ENCODE assay signal across 8 mouse cellular contexts in the genomic region with DNA sequence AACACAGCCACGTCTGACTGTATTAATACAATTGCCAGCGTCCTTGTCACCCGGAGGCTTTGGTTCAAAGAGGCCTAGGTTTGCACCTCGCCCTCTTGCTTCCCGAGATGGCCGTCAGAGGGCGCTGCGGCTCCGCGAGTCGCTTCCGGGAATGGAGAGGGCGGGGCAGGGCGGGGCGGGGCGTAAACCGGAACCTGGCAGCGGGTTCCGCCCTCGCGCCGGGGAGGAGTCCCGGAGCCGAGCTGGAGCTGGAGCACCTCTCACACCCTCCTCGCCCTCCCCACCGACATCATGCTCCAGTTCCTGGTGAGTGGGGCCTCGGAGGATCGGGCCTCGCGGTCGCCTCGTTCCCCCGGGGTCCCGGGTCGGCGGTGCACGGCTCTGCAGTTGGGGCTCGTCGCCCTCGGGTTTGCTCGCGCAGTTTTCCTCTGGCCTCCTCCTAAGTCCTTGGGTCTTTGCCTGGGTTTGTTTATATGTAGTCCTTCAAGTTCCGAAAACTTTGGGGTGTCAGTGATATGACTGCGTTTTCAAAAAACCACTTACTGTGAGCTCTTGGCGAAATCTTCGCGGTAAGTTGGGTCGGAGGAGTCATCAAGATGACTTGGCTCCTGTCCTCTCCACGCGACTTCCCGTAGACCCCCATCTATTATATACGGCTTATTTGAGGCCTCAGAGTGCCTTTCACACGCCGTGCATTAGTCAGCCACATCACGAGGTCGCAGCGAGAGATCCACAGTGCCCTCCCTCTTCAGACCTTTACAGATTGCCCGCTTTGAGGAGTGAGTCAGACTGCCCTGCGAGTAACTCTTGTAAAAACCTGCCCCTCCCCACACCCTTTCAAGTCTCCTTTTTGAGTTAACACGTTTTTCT. TPM values are rescaled to one million over a fixed set of nuclear protein-coding genes. Genes with fewer than 3 reads are reported as not detected.
DNase-seq lines count a peak whose midpoint lies in the region; ATAC-seq and TF ChIP-seq lines count a peak whose summit lies in the region.

No protein-coding gene starts in this region.

- peak overlapping the region; percentile 80 for H3K4me3 ChIP-seq in bone marrow macrophage, adult 2 months (ENCODE audit: insufficient read depth, low read length)
- peak overlapping the region; percentile 83 for H3K4me3 ChIP-seq in embryonic fibroblast, embryonic 13.5 days (ENCODE audit: insufficient read depth, low read length)
- H3K4me3 ChIP-seq in heart, embryonic 10.5 days = peak overlapping the region; percentile 90
- H3K4me3 ChIP-seq in kidney, embryonic 15.5 days (replicated peaks) = peak overlapping the region; percentile 73
- H3K4me3 ChIP-seq in liver, embryonic 11.5 days (ENCODE audit: low read depth, low read length) = peak overlapping the region; percentile 83
- H3K4me3 ChIP-seq in stomach, embryonic 14.5 days (ENCODE audit: low read depth, low read length) = peak overlapping the region; percentile 77

- peak overlapping the region; percentile 66 for H3K9ac ChIP-seq in kidney, embryonic 15.5 days
- H3K9ac ChIP-seq in liver, embryonic 11.5 days (ENCODE audit: low read depth, low read length) = peak overlapping the region; percentile 93
- H3K9ac ChIP-seq in stomach, embryonic 14.5 days (replicated peaks; ENCODE audit: low read depth, low read length) = peak overlapping the region; percentile 67

- peak overlapping the region; percentile 84 for H3K27ac ChIP-seq in bone marrow macrophage, adult 2 months (ENCODE audit: insufficient read depth, low read depth, low read length)
- H3K27ac ChIP-seq in embryonic fibroblast, embryonic 13.5 days (ENCODE audit: insufficient read depth, low read length) = peak overlapping the region; percentile 91
- H3K27ac ChIP-seq in heart, embryonic 10.5 days = peak overlapping the region; percentile 98
- H3K27ac ChIP-seq in kidney, embryonic 15.5 days = peak overlapping the region; percentile 80
- peak overlapping the region; percentile 96 for H3K27ac ChIP-seq in liver, embryonic 11.5 days (ENCODE audit: low read depth, low read length)
- peak overlapping the region; percentile 91 for H3K27ac ChIP-seq in stomach, embryonic 14.5 days (ENCODE audit: low read length)

- peak overlapping the region; percentile 65 for H3K4me2 ChIP-seq in kidney, embryonic 15.5 days
- peak overlapping the region; percentile 82 for H3K4me2 ChIP-seq in liver, embryonic 11.5 days
- H3K4me2 ChIP-seq in stomach, embryonic 14.5 days (replicated peaks; ENCODE audit: low read depth, low read length) = peak overlapping the region; percentile 66

- TF ChIP-seq CTCF in bone marrow macrophage, adult 2 months (IDR thresholded peaks at IDR 0.05; ENCODE audit: low read depth, low read length) = peak; percentile 65
- peak; percentile 64 for TF ChIP-seq CTCF in embryonic fibroblast, embryonic 13.5 days (IDR thresholded peaks at IDR 0.05; ENCODE audit: borderline replicate concordance, insufficient read depth, low read length)

- ATAC-seq in kidney, embryonic 15.5 days (replicated peaks; ENCODE audit: low FRiP score) = peak; percentile 93
- peak; percentile 80 for ATAC-seq in liver, embryonic 11.5 days (replicated peaks; ENCODE audit: low FRiP score)
- peak; percentile 88 for ATAC-seq in stomach, embryonic 14.5 days (ENCODE audit: insufficient number of reproducible peaks, insufficient read depth, low FRiP score, low read depth)

- TF ChIP-seq POLR2A in bone marrow macrophage, adult 2 months (IDR thresholded peaks at IDR 0.05; ENCODE audit: borderline replicate concordance, low read depth, low read length) = no peak; the same call in 1 of the 2 replicates
- peak; percentile 96 for TF ChIP-seq POLR2A in embryonic fibroblast, embryonic 13.5 days (IDR thresholded peaks at IDR 0.05; ENCODE audit: low read depth, low read length)

- under 1% methylated on average over 59 of the region's 60 CpGs for WGBS in heart, embryonic 10.5 days
- WGBS in kidney, embryonic 15.5 days = under 1% methylated on average over 60 of the region's 60 CpGs
- under 1% methylated on average over 60 of the region's 60 CpGs for WGBS in liver, embryonic 11.5 days
- under 1% methylated on average over 60 of the region's 60 CpGs for WGBS in stomach, embryonic 14.5 days

- peak; percentile 90 to 91 for DNase-seq in B cell, adult 2 months
- peak; percentile 96 for DNase-seq in heart, embryonic 10.5 days (ENCODE audit: low spot score)
- DNase-seq in liver, embryonic 11.5 days (ENCODE audit: low spot score) = peak; percentile 93
- peak; percentile 96 for DNase-seq in naive thymus-derived CD4-positive, alpha-beta T cell, adult 2 months (ENCODE audit: low read depth)

- no peaks in the 10 kb centered on the region for H3K9me3 ChIP-seq in heart, embryonic 10.5 days
- no peaks in the 10 kb centered on the region for H3K9me3 ChIP-seq in kidney, embryonic 15.5 days (replicated peaks)
- H3K9me3 ChIP-seq in liver, embryonic 11.5 days (ENCODE audit: control insufficient read depth, low read length) = no peaks in the 10 kb centered on the region
- H3K9me3 ChIP-seq in stomach, embryonic 14.5 days (ENCODE audit: control insufficient read depth, low read depth, low read length) = no peaks in the 10 kb centered on the region

- no peaks in the 10 kb centered on the region for H3K27me3 ChIP-seq in heart, embryonic 10.5 days (ENCODE audit: insufficient read depth, poor library complexity, severe bottlenecking)
- H3K27me3 ChIP-seq in kidney, embryonic 15.5 days = no peaks in the 10 kb centered on the region
- no peaks in the 10 kb centered on the region for H3K27me3 ChIP-seq in liver, embryonic 11.5 days (replicated peaks; ENCODE audit: control insufficient read depth, insufficient read depth, low read length)
- H3K27me3 ChIP-seq in stomach, embryonic 14.5 days (ENCODE audit: control insufficient read depth, insufficient read depth, low read length) = no peaks in the 10 kb centered on the region

- H3K4me1 ChIP-seq in bone marrow macrophage, adult 2 months (ENCODE audit: control insufficient read depth, insufficient read depth, low read length) = peaks cover 31% of the 10 kb centered on the region
- peaks cover 12% of the 10 kb centered on the region for H3K4me1 ChIP-seq in embryonic fibroblast, embryonic 13.5 days (ENCODE audit: control insufficient read depth, insufficient read depth, low read length)
- peaks cover 50% of the 10 kb centered on the region for H3K4me1 ChIP-seq in heart, embryonic 10.5 days
- H3K4me1 ChIP-seq in kidney, embryonic 15.5 days = peaks cover 39% of the 10 kb centered on the region
- peaks cover 43% of the 10 kb centered on the region for H3K4me1 ChIP-seq in liver, embryonic 11.5 days (replicated peaks; ENCODE audit: control insufficient read depth, insufficient read depth, low read length)
- peaks cover 28% of the 10 kb centered on the region for H3K4me1 ChIP-seq in stomach, embryonic 14.5 days (ENCODE audit: control insufficient read depth, insufficient read depth, low read length)

- no peaks in the 10 kb centered on the region for H3K36me3 ChIP-seq in heart, embryonic 10.5 days
- H3K36me3 ChIP-seq in kidney, embryonic 15.5 days = peaks cover 1% of the 10 kb centered on the region; the same call in 1 of the 2 replicates
- H3K36me3 ChIP-seq in liver, embryonic 11.5 days (ENCODE audit: control insufficient read depth, insufficient read depth, low read length) = no peaks in the 10 kb centered on the region
- no peaks in the 10 kb centered on the region for H3K36me3 ChIP-seq in stomach, embryonic 14.5 days (ENCODE audit: control insufficient read depth, insufficient read depth, low read length)

RNA-seq across cellular contexts. Expression of a gene that starts 55.2 kb away (rescaled TPM):
- not detected in 2 replicates for polyA plus RNA-seq in bone marrow macrophage, adult 2 months (2012; ENCODE audit: insufficient read depth, insufficient read length, missing spikeins)
- not detected in 2 replicates for polyA plus RNA-seq in embryonic fibroblast, embryonic 13.5 days (2011; ENCODE audit: insufficient read length, low read depth, missing spikeins)
- polyA plus RNA-seq in heart, embryonic 10.5 days (2016; fragmentation: Nextera tagmentation; extraction: Ambion mirVana) = 2.9 and 3.3 TPM in 2 replicates
- 0.18 and 0.32 TPM in 2 replicates for polyA plus RNA-seq in kidney, embryonic 15.5 days (2015; fragmentation: Nextera tagmentation; extraction: Ambion mirVana)
- 0.15 and 0.31 TPM in 2 replicates for polyA plus RNA-seq in liver, embryonic 11.5 days (2014; fragmentation: Nextera tagmentation; extraction: Ambion mirVana)
- polyA plus RNA-seq in stomach, embryonic 14.5 days (2014; fragmentation: Nextera tagmentation; extraction: Ambion mirVana) = 0.29 and 0.39 TPM in 2 replicates

Comparison
In these comparisons a context has a peak if more than half of its experiments do, and no peak if none do; other contexts are left out.
1. Peak in every context shown above with its lines: DNase-seq, ATAC-seq, H3K4me3 ChIP-seq and H3K27ac ChIP-seq.